Mouse (Mus musculus): ENCODE data around the gene Sbk3. TPM values are rescaled to one million over a fixed set of nuclear protein-coding genes. Genes with fewer than 3 reads are reported as not detected.

Gene Sbk3
- polyA plus RNA-seq, 1 experiment from 2014 or later, result 0.04 TPM

- DNase-seq (ENCODE audit: low spot score) (no peak), ATAC-seq (ENCODE audit: insufficient number of reproducible peaks, low FRiP score, low TSS enrichment, low read depth) (no peak)
- Histone ChIP-seq H3K9me3 (ENCODE audit: control insufficient read depth, low read length) (no peaks in the 10 kb centered on the region), H3K36me3 (ENCODE audit: control insufficient read depth, insufficient read depth, low read length) (no peaks in the 10 kb centered on the region), H3K27me3 (ENCODE audit: control insufficient read depth, insufficient read depth, low read length) (no peaks in the 10 kb centered on the region), H3K4me1 (ENCODE audit: control insufficient read depth, insufficient read depth, low read length) (no peaks in the 10 kb centered on the region), H3K4me2 (ENCODE audit: low read depth, severe bottlenecking) (no peak overlapping the region), H3K4me3 (ENCODE audit: low read depth, low read length) (no peak overlapping the region), H3K27ac (replicated peaks; ENCODE audit: low read depth, low read length) (no peak overlapping the region), H3K9ac (ENCODE audit: low read length) (no peak overlapping the region)
- WGBS, result 59% methylated on average over 6 of the region's 6 CpGs
Measured at GRCm38 (mm10) chr7:4948386-4948785, 22.6 kb downstream of the Sbk3 start.

- Histone ChIP-seq H3K27me3 (ENCODE audit: control insufficient read depth, insufficient read depth, low read length) (no peaks in the 10 kb centered on the region), H3K9ac (ENCODE audit: low read length) (no peak overlapping the region), H3K9me3 (ENCODE audit: control insufficient read depth, low read length) (no peaks in the 10 kb centered on the region), H3K27ac (replicated peaks; ENCODE audit: low read depth, low read length) (no peak overlapping the region), H3K36me3 (ENCODE audit: control insufficient read depth, insufficient read depth, low read length) (no peaks in the 10 kb centered on the region), H3K4me3 (ENCODE audit: low read depth, low read length) (no peak overlapping the region), H3K4me2 (ENCODE audit: low read depth, severe bottlenecking) (no peak overlapping the region), H3K4me1 (ENCODE audit: control insufficient read depth, insufficient read depth, low read length) (no peaks in the 10 kb centered on the region)
- ATAC-seq (ENCODE audit: insufficient number of reproducible peaks, low FRiP score, low TSS enrichment, low read depth) (no peak), DNase-seq (ENCODE audit: low spot score) (no peak)
- 24% methylated on average over 2 of the region's 2 CpGs for WGBS
Measured at GRCm38 (mm10) chr7:4947855-4948254, 23.1 kb downstream of the Sbk3 start.

GRCm38 (mm10) chr7:4943223-4943815, 27.6 kb downstream of the Sbk3 start:
- ATAC-seq (ENCODE audit: insufficient number of reproducible peaks, low FRiP score, low TSS enrichment, low read depth) (peak; percentile 77), DNase-seq (ENCODE audit: low spot score) (peak; percentile 96)
- no peaks in the 10 kb centered on the region for H3K4me1 ChIP-seq (ENCODE audit: control insufficient read depth, insufficient read depth, low read length)
- H3K9me3 ChIP-seq (ENCODE audit: control insufficient read depth, low read length), result no peaks in the 10 kb centered on the region
- WGBS, result 19% methylated on average over 15 of the region's 15 CpGs
- H3K27me3 ChIP-seq (ENCODE audit: control insufficient read depth, insufficient read depth, low read length), result no peaks in the 10 kb centered on the region
- peak overlapping the region; percentile 31; the same call in 1 of the 2 replicates for H3K4me2 ChIP-seq (ENCODE audit: low read depth, severe bottlenecking)
- no peaks in the 10 kb centered on the region for H3K36me3 ChIP-seq (ENCODE audit: control insufficient read depth, insufficient read depth, low read length)
- H3K27ac ChIP-seq (replicated peaks; ENCODE audit: low read depth, low read length), result no peak overlapping the region
- H3K9ac ChIP-seq (ENCODE audit: low read length), result peak overlapping the region; percentile 18; the same call in 1 of the 2 replicates
- 0 out of 2 replicates have a peak overlapping the region, but pooled peaks have one; percentile 5 for H3K4me3 ChIP-seq (ENCODE audit: low read depth, low read length)

- ATAC-seq (ENCODE audit: insufficient number of reproducible peaks, low FRiP score, low TSS enrichment, low read depth), result no peak
- H3K9ac ChIP-seq (ENCODE audit: low read length), result no peak overlapping the region
- no peak overlapping the region for H3K4me3 ChIP-seq (ENCODE audit: low read depth, low read length)
- H3K36me3 ChIP-seq (ENCODE audit: control insufficient read depth, insufficient read depth, low read length), result no peaks in the 10 kb centered on the region
- H3K27me3 ChIP-seq (ENCODE audit: control insufficient read depth, insufficient read depth, low read length), result no peaks in the 10 kb centered on the region
- no peak overlapping the region for H3K27ac ChIP-seq (replicated peaks; ENCODE audit: low read depth, low read length)
- WGBS, result 54% methylated on average over 5 of the region's 5 CpGs
- DNase-seq (ENCODE audit: low spot score), result no peak
- no peaks in the 10 kb centered on the region for H3K4me1 ChIP-seq (ENCODE audit: control insufficient read depth, insufficient read depth, low read length)
- H3K4me2 ChIP-seq (ENCODE audit: low read depth, severe bottlenecking), result no peak overlapping the region
- H3K9me3 ChIP-seq (ENCODE audit: control insufficient read depth, low read length), result no peaks in the 10 kb centered on the region
Measured at GRCm38 (mm10) chr7:4942673-4943072, 28.3 kb downstream of the Sbk3 start.

- Histone ChIP-seq H3K4me1 (ENCODE audit: control insufficient read depth, insufficient read depth, low read length) (no peaks in the 10 kb centered on the region), H3K4me2 (ENCODE audit: low read depth, severe bottlenecking) (no peak overlapping the region), H3K9ac (ENCODE audit: low read length) (no peak overlapping the region), H3K27me3 (ENCODE audit: control insufficient read depth, insufficient read depth, low read length) (no peaks in the 10 kb centered on the region), H3K4me3 (ENCODE audit: low read depth, low read length) (no peak overlapping the region), H3K36me3 (ENCODE audit: control insufficient read depth, insufficient read depth, low read length) (no peaks in the 10 kb centered on the region), H3K27ac (replicated peaks; ENCODE audit: low read depth, low read length) (no peak overlapping the region), H3K9me3 (ENCODE audit: control insufficient read depth, low read length) (no peaks in the 10 kb centered on the region)
- ATAC-seq (ENCODE audit: insufficient number of reproducible peaks, low FRiP score, low TSS enrichment, low read depth) (no peak), DNase-seq (ENCODE audit: low spot score) (peak; percentile 90)
- 16% methylated on average over 9 of the region's 9 CpGs for WGBS
Measured at GRCm38 (mm10) chr7:4940068-4940479, 30.9 kb downstream of the Sbk3 start.

- H3K4me3 ChIP-seq (ENCODE audit: low read depth, low read length), result no peak overlapping the region
- peak; percentile 78 for DNase-seq (ENCODE audit: low spot score)
- no peaks in the 10 kb centered on the region; the same call in 1 of the 2 replicates for H3K9me3 ChIP-seq (ENCODE audit: control insufficient read depth, low read length)
- ATAC-seq (ENCODE audit: insufficient number of reproducible peaks, low FRiP score, low TSS enrichment, low read depth), result no peak
- H3K4me1 ChIP-seq (ENCODE audit: control insufficient read depth, insufficient read depth, low read length), result no peaks in the 10 kb centered on the region
- H3K27ac ChIP-seq (replicated peaks; ENCODE audit: low read depth, low read length), result no peak overlapping the region
- 36% methylated on average over 2 of the region's 2 CpGs for WGBS
- no peaks in the 10 kb centered on the region for H3K27me3 ChIP-seq (ENCODE audit: control insufficient read depth, insufficient read depth, low read length)
- H3K36me3 ChIP-seq (ENCODE audit: control insufficient read depth, insufficient read depth, low read length), result no peaks in the 10 kb centered on the region
- no peak overlapping the region for H3K4me2 ChIP-seq (ENCODE audit: low read depth, severe bottlenecking)
- no peak overlapping the region for H3K9ac ChIP-seq (ENCODE audit: low read length)
Measured at GRCm38 (mm10) chr7:4938456-4938855, 32.5 kb downstream of the Sbk3 start.

- H3K27me3 ChIP-seq (ENCODE audit: control insufficient read depth, insufficient read depth, low read length), result no peaks in the 10 kb centered on the region
Measured at GRCm38 (mm10) chr7:4937392-4937791, 33.6 kb downstream of the Sbk3 start.

GRCm38 (mm10) chr7:4936832-4937231, 34.1 kb downstream of the Sbk3 start:
- H3K27ac ChIP-seq (replicated peaks; ENCODE audit: low read depth, low read length), result no peak overlapping the region
- no peak for ATAC-seq (ENCODE audit: insufficient number of reproducible peaks, low FRiP score, low TSS enrichment, low read depth)

More at GRCm38 (mm10) chr7:4937392-4937791, 33.6 kb downstream of the Sbk3 start:
- Histone ChIP-seq H3K36me3 (ENCODE audit: control insufficient read depth, insufficient read depth, low read length) (no peaks in the 10 kb centered on the region), H3K9me3 (ENCODE audit: control insufficient read depth, low read length) (no peaks in the 10 kb centered on the region; the same call in 1 of the 2 replicates), H3K4me1 (ENCODE audit: control insufficient read depth, insufficient read depth, low read length) (no peaks in the 10 kb centered on the region), H3K4me2 (ENCODE audit: low read depth, severe bottlenecking) (no peak overlapping the region), H3K9ac (ENCODE audit: low read length) (no peak overlapping the region), H3K27ac (replicated peaks; ENCODE audit: low read depth, low read length) (no peak overlapping the region), H3K4me3 (ENCODE audit: low read depth, low read length) (no peak overlapping the region)
- DNase-seq (ENCODE audit: low spot score), result no peak
- no peak for ATAC-seq (ENCODE audit: insufficient number of reproducible peaks, low FRiP score, low TSS enrichment, low read depth)
- WGBS, result 73% methylated on average over 10 of the region's 11 CpGs

More at GRCm38 (mm10) chr7:4936832-4937231, 34.1 kb downstream of the Sbk3 start:
- H3K4me1 ChIP-seq (ENCODE audit: control insufficient read depth, insufficient read depth, low read length), result no peaks in the 10 kb centered on the region
- 78% methylated on average over 10 of the region's 10 CpGs for WGBS
- no peaks in the 10 kb centered on the region for H3K36me3 ChIP-seq (ENCODE audit: control insufficient read depth, insufficient read depth, low read length)
- H3K4me2 ChIP-seq (ENCODE audit: low read depth, severe bottlenecking), result no peak overlapping the region
- H3K9me3 ChIP-seq (ENCODE audit: control insufficient read depth, low read length), result no peaks in the 10 kb centered on the region; the same call in 1 of the 2 replicates
- no peaks in the 10 kb centered on the region for H3K27me3 ChIP-seq (ENCODE audit: control insufficient read depth, insufficient read depth, low read length)
- no peak for DNase-seq (ENCODE audit: low spot score)
- H3K9ac ChIP-seq (ENCODE audit: low read length), result no peak overlapping the region
- H3K4me3 ChIP-seq (ENCODE audit: low read depth, low read length), result no peak overlapping the region

All from limb, embryonic 11.5 days (tissue).